Mouse (Mus musculus) spleen, adult 12 weeks (tissue): ENCODE results near the gene Vmn1r12.
"Not testable (repeated sequence)": the region's sequence is repeated elsewhere in the genome, so short reads cannot be mapped to it uniquely, and the experiment has no call there.

ENCODE experiments used
- DNase-seq: peaks from one replicate; pipeline ENCODE4 v3.0.0; 2022; ENCODE audit warnings: low spot score

The Vmn1r12 gene

GRCm38 (mm10) chr6:57156619-57157018 lies at the start of gene Vmn1r12:
Vmn1r12 (plus strand) TSS chr6:57156919.
- no peak for DNase-seq

- no peak for DNase-seq
These were observed 47.6 kb upstream of the Vmn1r12 start, which contains the start of gene Vmn1r10 for GRCm38 (mm10) chr6:57109154-57109553. Vmn1r10 (plus strand) TSS chr6:57109454.

- no peak for DNase-seq
These were observed 23.6 kb upstream of the Vmn1r12 start, which contains the start of gene Vmn1r11 for GRCm38 (mm10) chr6:57133155-57133554. Vmn1r11 (plus strand) TSS chr6:57133455.

- not testable (repeated sequence) for DNase-seq
These were observed 33.3 kb downstream of the Vmn1r12 start for GRCm38 (mm10) chr6:57190016-57190415.

GRCm38 (mm10) chr6:57202990-57203389 lies 46.3 kb downstream of the Vmn1r12 start, which contains the start of gene Vmn1r13:
Vmn1r13 (plus strand) TSS chr6:57203290.
- DNase-seq = not testable (repeated sequence)
